Mouse (Mus musculus) liver, embryonic 11.5 days (tissue): ENCODE measurements around the gene Dppa3. TPM values are rescaled to one million over a fixed set of nuclear protein-coding genes. Genes with fewer than 3 reads are reported as not detected.

Experiments used
- ATAC-seq: fragments of 200-750 bp; cut with Nextera tagmentation; replicated peaks from 2 replicates; pipeline ENCODE4 v1.8.0; 2017; ENCODE audit warnings: moderate number of reproducible peaks, mild to moderate bottlenecking, moderate TSS enrichment, moderate library complexity; ENCODE audit not compliant: low FRiP score
- DNase-seq: peaks from one replicate; pipeline ENCODE4 v3.0.0-alpha.2; 2017; ENCODE audit warnings: low spot score
- H3K27ac ChIP-seq: fragments of 300-500 bp; sonication (generic); 2 replicates; pipeline ENCODE4 v1.5.1; 2014; ENCODE audit warnings: mild to moderate bottlenecking, low read depth, low read length, control low read depth
- H3K27me3 ChIP-seq: fragments of 300-500 bp; sonication (generic); replicated peaks from 2 replicates; pipeline ENCODE4 v1.6.1; 2014; ENCODE audit warnings: low read length, mixed read lengths; ENCODE audit not compliant: control insufficient read depth, insufficient read depth
- H3K36me3 ChIP-seq: fragments of 300-500 bp; sonication (generic); 2 replicates; pipeline ENCODE4 v1.6.1; 2014; ENCODE audit warnings: mild to moderate bottlenecking, low read length, moderate library complexity, mixed read lengths; ENCODE audit not compliant: control insufficient read depth, insufficient read depth
- H3K4me1 ChIP-seq: fragments of 300-500 bp; sonication (generic); replicated peaks from 2 replicates; pipeline ENCODE4 v1.6.1; 2014; ENCODE audit warnings: low read length, mixed read lengths; ENCODE audit not compliant: control insufficient read depth, insufficient read depth
- H3K4me2 ChIP-seq: fragments of 300-500 bp; sonication (generic); 2 replicates; pipeline ENCODE4 v1.6.1; 2014; ENCODE audit warnings: mild to moderate bottlenecking, control low read depth, moderate library complexity
- H3K4me3 ChIP-seq: fragments of 300-500 bp; sonication (generic); 2 replicates; pipeline ENCODE4 v1.5.1; 2014; ENCODE audit warnings: low read depth, low read length, control low read depth
- H3K9ac ChIP-seq: fragments of 300-500 bp; sonication (generic); 2 replicates; pipeline ENCODE4 v1.6.1; 2014; ENCODE audit warnings: low read depth, low read length, control low read depth
- H3K9me3 ChIP-seq: fragments of 300-500 bp; sonication (generic); 2 replicates; pipeline ENCODE4 v1.6.1; 2016; ENCODE audit warnings: low read length, inconsistent platforms, mixed read lengths; ENCODE audit not compliant: control insufficient read depth
- WGBS: fragments of 180-500 bp; shearing (Covaris S2); extraction: QIAGEN DNeasy Blood & Tissue Kit; methylation state at CpG from one replicate; pipeline ENCODE4 v1.1.7; 2014; 5-methylcytosine and 5-hydroxymethylcytosine counted together
- polyA plus RNA-seq: library from polyadenylated mRNA; unstranded; fragments of >200 nt; fragmentation: Nextera tagmentation; extraction: Ambion mirVana; gene quantifications from 2 replicates; pipeline ENCODE4 v1.2.1, GENCODE M21; 2014

Dppa3 gene
- polyA plus RNA-seq, 1 experiment from 2014 or later = not detected

- H3K4me3 ChIP-seq = no peak overlapping the region
- DNase-seq (no peak), ATAC-seq (no peak)
- WGBS = 72% methylated on average over 5 of the region's 5 CpGs
- H3K9me3 ChIP-seq = no peaks in the 10 kb centered on the region
- H3K36me3 ChIP-seq = no peaks in the 10 kb centered on the region
- no peak overlapping the region for H3K9ac ChIP-seq
- H3K27me3 ChIP-seq = no peaks in the 10 kb centered on the region
- H3K4me1 ChIP-seq = no peaks in the 10 kb centered on the region
- no peak overlapping the region for H3K27ac ChIP-seq
- no peak overlapping the region for H3K4me2 ChIP-seq
Observed at GRCm38 (mm10) chr6:122650398-122650980, 24.3 kb downstream of the Dppa3 start.

DNA sequence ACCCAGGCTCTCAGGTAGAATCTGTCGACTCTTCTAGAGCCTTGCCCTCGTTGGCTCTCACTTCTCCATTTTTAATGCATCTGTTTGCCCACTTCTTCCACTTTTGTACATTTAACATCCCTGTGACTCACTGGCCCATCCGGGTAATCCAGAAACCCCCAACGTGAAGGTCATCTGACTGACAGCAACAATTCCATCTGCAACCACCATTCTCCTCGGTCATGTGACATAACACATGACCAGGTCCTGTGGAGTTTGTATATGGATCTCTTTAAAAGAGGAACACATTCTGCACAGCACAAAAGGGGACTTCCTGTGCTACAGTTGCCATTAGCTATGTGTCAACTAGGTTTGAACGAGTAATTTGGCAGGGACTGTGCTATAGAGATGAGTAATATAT lies 28.1 kb downstream of the Dppa3 start:
- no peaks in the 10 kb centered on the region for H3K9me3 ChIP-seq
- 54% methylated on average over 6 of the region's 6 CpGs for WGBS
- no peak overlapping the region for H3K9ac ChIP-seq
- H3K4me2 ChIP-seq = no peak overlapping the region
- H3K4me1 ChIP-seq = no peaks in the 10 kb centered on the region
- no peak for ATAC-seq
- H3K4me3 ChIP-seq = no peak overlapping the region
- H3K27me3 ChIP-seq = no peaks in the 10 kb centered on the region
- H3K27ac ChIP-seq = no peak overlapping the region
- DNase-seq = no peak
- H3K36me3 ChIP-seq = no peaks in the 10 kb centered on the region

- Histone ChIP-seq H3K36me3 (no peaks in the 10 kb centered on the region), H3K4me2 (no peak overlapping the region), H3K27ac (no peak overlapping the region), H3K4me1 (no peaks in the 10 kb centered on the region), H3K27me3 (no peaks in the 10 kb centered on the region; the same call in 1 of the 2 replicates), H3K9ac (no peak overlapping the region), H3K4me3 (no peak overlapping the region), H3K9me3 (no peaks in the 10 kb centered on the region)
- 71% methylated on average over 5 of the region's 5 CpGs for WGBS
- DNase-seq (no peak), ATAC-seq (no peak)
Observed at GRCm38 (mm10) chr6:122657630-122658029, 31.4 kb downstream of the Dppa3 start.

- DNase-seq (no peak), ATAC-seq (no peak)
- WGBS = 12% methylated on average over 7 of the region's 7 CpGs
- Histone ChIP-seq H3K36me3 (no peaks in the 10 kb centered on the region), H3K4me1 (0 out of 2 replicates have a peak, but pooled peaks cover 4% of the 10 kb centered on the region), H3K27me3 (peaks cover 6% of the 10 kb centered on the region), H3K9ac (no peak overlapping the region), H3K4me3 (no peak overlapping the region), H3K27ac (no peak overlapping the region), H3K9me3 (no peaks in the 10 kb centered on the region), H3K4me2 (no peak overlapping the region)
Observed at GRCm38 (mm10) chr6:122659567-122659966, 33.4 kb downstream of the Dppa3 start.

DNA sequence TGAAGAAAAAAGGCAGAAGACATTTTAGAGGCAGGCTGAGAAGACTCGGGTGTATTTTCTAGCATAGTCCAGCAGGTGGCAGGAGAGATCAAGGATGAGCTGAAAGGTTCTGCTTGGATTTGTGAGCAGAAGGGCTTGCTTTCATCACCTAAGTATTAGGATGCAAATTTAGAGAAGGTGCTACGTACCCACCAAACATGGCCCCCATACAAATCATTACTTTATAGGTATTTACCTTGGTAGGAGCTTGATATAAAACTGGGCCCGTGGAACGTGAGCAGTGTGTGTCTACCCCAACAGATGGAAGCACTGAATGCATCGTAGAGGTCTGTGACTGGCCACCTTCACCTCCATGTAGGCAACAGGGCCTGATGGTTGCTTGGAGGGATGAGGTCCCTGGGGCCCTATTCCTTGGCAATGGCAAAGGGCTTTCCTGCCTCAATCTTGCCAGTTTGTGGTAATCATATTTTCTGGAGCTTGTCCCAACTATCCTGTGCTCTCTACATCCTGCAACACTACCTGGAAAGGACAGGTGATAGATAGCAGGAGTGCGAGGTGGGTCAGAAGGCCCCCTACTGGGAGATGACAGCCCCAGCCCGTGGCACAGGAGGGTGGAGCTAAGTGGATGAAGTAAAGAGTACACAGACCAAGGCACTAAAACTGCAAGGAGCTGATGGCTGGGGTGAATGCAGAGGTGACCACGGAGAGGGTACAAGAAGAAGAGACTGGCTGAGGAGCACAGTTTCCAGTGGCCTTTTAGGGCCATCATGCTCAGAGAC lies 34.6 kb downstream of the Dppa3 start:
- 36% methylated on average over 8 of the region's 8 CpGs for WGBS
- Histone ChIP-seq H3K9ac (no peak overlapping the region), H3K27me3 (peaks cover 6% of the 10 kb centered on the region), H3K4me1 (0 out of 2 replicates have a peak, but pooled peaks cover 4% of the 10 kb centered on the region), H3K9me3 (no peaks in the 10 kb centered on the region), H3K27ac (no peak overlapping the region), H3K4me2 (no peak overlapping the region), H3K4me3 (no peak overlapping the region), H3K36me3 (no peaks in the 10 kb centered on the region)
- DNase-seq = no peak
- no peak for ATAC-seq

- no peak for DNase-seq
- H3K4me3 ChIP-seq = no peak overlapping the region
- H3K4me2 ChIP-seq = no peak overlapping the region
- H3K36me3 ChIP-seq = no peaks in the 10 kb centered on the region
- 0 out of 2 replicates have a peak, but pooled peaks cover 4% of the 10 kb centered on the region for H3K4me1 ChIP-seq
- H3K27ac ChIP-seq = no peak overlapping the region
- H3K27me3 ChIP-seq = peaks cover 6% of the 10 kb centered on the region
- 44% methylated on average over 22 of the region's 22 CpGs for WGBS
- 0 out of 2 replicates have a peak, but pooled peaks have one; percentile 28 for ATAC-seq
- no peak overlapping the region for H3K9ac ChIP-seq
- H3K9me3 ChIP-seq = no peaks in the 10 kb centered on the region
Observed at GRCm38 (mm10) chr6:122662551-122663264, 36.5 kb downstream of the Dppa3 start.

DNA sequence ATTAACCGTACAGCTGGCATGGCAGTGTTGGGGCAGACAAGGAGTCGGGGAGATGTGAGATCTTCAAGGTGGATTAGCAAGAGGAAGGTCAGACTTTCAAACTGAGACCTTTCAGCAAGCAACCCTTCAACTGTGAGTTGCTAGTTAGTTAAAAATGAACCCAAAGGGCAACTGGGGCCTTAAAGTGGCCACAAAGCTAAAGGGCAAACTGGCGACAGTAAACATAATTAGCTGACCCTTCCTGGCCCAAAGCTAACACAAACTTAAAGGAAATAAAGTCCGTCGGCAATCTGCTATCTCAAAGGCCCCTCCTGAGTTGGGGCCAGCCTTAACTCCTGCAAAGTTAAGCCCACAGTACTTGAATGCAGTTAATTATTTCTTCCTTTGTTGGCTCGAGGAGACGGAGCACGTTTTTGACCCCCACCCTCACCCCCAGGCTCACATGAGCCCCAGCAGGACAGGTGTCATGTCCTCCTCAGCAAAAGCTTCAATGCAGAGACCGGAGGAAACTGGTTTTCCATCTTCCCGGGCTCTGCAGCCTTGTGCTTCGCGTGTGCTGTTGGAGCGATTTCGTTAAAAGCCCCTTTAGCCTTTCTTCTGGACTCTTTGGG lies 37.5 kb downstream of the Dppa3 start:
- DNase-seq = no peak
- no peak overlapping the region for H3K4me3 ChIP-seq
- no peaks in the 10 kb centered on the region for H3K36me3 ChIP-seq
- H3K4me1 ChIP-seq = 0 out of 2 replicates have a peak, but pooled peaks cover 4% of the 10 kb centered on the region
- no peak overlapping the region for H3K27ac ChIP-seq
- no peak for ATAC-seq
- H3K9ac ChIP-seq = no peak overlapping the region
- no peak overlapping the region for H3K4me2 ChIP-seq
- H3K27me3 ChIP-seq = peaks cover 6% of the 10 kb centered on the region
- 37% methylated on average over 14 of the region's 14 CpGs for WGBS
- no peaks in the 10 kb centered on the region for H3K9me3 ChIP-seq

DNA sequence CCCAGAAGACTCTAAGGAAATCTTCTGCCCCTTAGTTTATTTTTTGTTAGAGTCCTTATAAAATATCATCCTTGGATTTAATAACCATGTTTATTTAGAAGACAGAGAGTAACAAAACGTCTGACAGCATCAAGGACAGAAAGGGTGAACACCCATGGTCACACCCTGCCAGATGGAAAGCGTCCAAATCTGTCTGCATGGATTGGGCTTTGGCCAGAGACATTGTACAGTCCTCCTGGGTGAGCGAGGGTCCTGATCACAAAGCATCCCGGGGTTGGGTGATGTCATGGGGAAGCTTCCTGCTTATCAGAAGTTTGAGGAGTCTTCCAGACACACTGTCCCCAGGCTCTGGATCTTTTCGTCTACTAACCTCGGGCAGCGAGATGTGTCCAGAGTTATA lies 39.7 kb downstream of the Dppa3 start:
- no peaks in the 10 kb centered on the region for H3K36me3 ChIP-seq
- no peak overlapping the region for H3K9ac ChIP-seq
- no peak overlapping the region for H3K4me2 ChIP-seq
- 0 out of 2 replicates have a peak, but pooled peaks cover 4% of the 10 kb centered on the region for H3K4me1 ChIP-seq
- H3K27me3 ChIP-seq = peaks cover 6% of the 10 kb centered on the region
- H3K27ac ChIP-seq = no peak overlapping the region
- DNase-seq (no peak), ATAC-seq (no peak)
- H3K4me3 ChIP-seq = no peak overlapping the region
- WGBS = 58% methylated on average over 7 of the region's 7 CpGs
- no peaks in the 10 kb centered on the region for H3K9me3 ChIP-seq
